ENCODE assay signal across 12 mouse cellular contexts in the genomic region with DNA sequence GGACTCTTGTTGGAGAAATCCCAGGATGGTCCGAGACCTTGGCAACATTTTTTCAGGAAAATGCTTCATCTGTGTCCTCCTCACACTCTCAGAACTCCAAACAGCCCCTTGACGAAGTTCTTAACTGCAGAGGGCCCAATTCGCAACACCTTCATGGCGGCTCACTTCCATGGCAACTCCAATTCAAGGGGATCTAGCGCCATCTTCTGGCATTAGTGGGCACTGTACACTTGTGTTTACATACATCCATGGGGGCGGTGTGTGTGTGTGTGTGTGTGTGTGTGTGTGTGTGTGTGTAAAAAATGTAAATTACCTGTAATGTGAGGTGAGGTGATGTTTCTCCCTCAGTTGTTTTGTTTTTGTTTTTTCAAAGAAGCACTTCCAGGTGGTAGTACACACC. TPM values are rescaled to one million over a fixed set of nuclear protein-coding genes. Genes with fewer than 3 reads are reported as not detected.
DNase-seq lines count a peak whose midpoint lies in the region; ATAC-seq and TF ChIP-seq lines count a peak whose summit lies in the region.
"Had no signal": no experiment of that assay in that cellular context is flagged by ENCODE, and none has a peak within 500 bp of the region (broad histone marks: within the 10 kb centered on the region; RNA-seq: fewer than 3 reads in every experiment).

No protein-coding gene starts in this region.

- H3K4me2 ChIP-seq in forebrain, embryonic 11.5 days (ENCODE audit: low read depth, low read length, severe bottlenecking), result no peak overlapping the region
- no peak overlapping the region for H3K4me2 ChIP-seq in lung, postnatal 0 days (replicated peaks; ENCODE audit: low read depth, low read length)
- H3K4me2 ChIP-seq: neural tube, embryonic 13.5 days had no signal

- 45% methylated on average over 6 of the region's 6 CpGs for WGBS in forebrain, embryonic 11.5 days
- WGBS in forebrain, embryonic 10.5 days, result 57% methylated on average over 6 of the region's 6 CpGs
- WGBS in lung, postnatal 0 days, result 43% methylated on average over 6 of the region's 6 CpGs
- 54% methylated on average over 6 of the region's 6 CpGs for WGBS in embryonic facial prominence, embryonic 10.5 days

- DNase-seq in forebrain, embryonic 11.5 days (ENCODE audit: low spot score), result peak; percentile 63
- no peak for DNase-seq in forebrain, embryonic 10.5 days (ENCODE audit: extremely low spot score, low spot score)
- DNase-seq in lung, postnatal 0 days (ENCODE audit: low spot score), result no peak
- no peak for DNase-seq in lung, postnatal 14 days
- peak; percentile 34 for DNase-seq in embryonic facial prominence, embryonic 10.5 days (ENCODE audit: low spot score)
- DNase-seq in testis, postnatal 14 days (ENCODE audit: low spot score), result peak; percentile 57
- DNase-seq in thymus, postnatal 36 days, result no peak
- no peak for DNase-seq in layer of hippocampus, adult 11-12 months (ENCODE audit: low spot score)
- DNase-seq: cerebellum, adult 9-10 months had no signal

- ATAC-seq in forebrain, embryonic 11.5 days (replicated peaks; ENCODE audit: low FRiP score), result no peak
- ATAC-seq in lung, postnatal 0 days, result no peak

- H3K36me3 ChIP-seq in forebrain, embryonic 11.5 days (ENCODE audit: control insufficient read depth, insufficient read depth, low read length), result no peaks in the 10 kb centered on the region
- no peaks in the 10 kb centered on the region for H3K36me3 ChIP-seq in forebrain, embryonic 10.5 days (replicated peaks)
- no peaks in the 10 kb centered on the region for H3K36me3 ChIP-seq in lung, postnatal 0 days (ENCODE audit: insufficient read depth, low read length)
- H3K36me3 ChIP-seq in embryonic facial prominence, embryonic 10.5 days (replicated peaks), result no peaks in the 10 kb centered on the region
- H3K36me3 ChIP-seq: neural tube, embryonic 13.5 days had no signal

- TF ChIP-seq EP300 in lung, postnatal 0 days (IDR thresholded peaks at IDR 0.05), result no peak

- no peak overlapping the region for H3K27ac ChIP-seq in forebrain, embryonic 11.5 days (ENCODE audit: low read depth, low read length)
- H3K27ac ChIP-seq in forebrain, embryonic 10.5 days, result no peak overlapping the region
- no peak overlapping the region for H3K27ac ChIP-seq in lung, postnatal 0 days (ENCODE audit: low read length)
- H3K27ac ChIP-seq in embryonic facial prominence, embryonic 10.5 days (replicated peaks), result no peak overlapping the region
- H3K27ac ChIP-seq: macrophage; neural tube, embryonic 13.5 days had no signal

- no peaks in the 10 kb centered on the region for H3K9me3 ChIP-seq in forebrain, embryonic 11.5 days (ENCODE audit: control insufficient read depth, low read length)
- no peaks in the 10 kb centered on the region for H3K9me3 ChIP-seq in forebrain, embryonic 10.5 days
- no peaks in the 10 kb centered on the region for H3K9me3 ChIP-seq in lung, postnatal 0 days (ENCODE audit: low read length)
- no peaks in the 10 kb centered on the region for H3K9me3 ChIP-seq in embryonic facial prominence, embryonic 10.5 days
- H3K9me3 ChIP-seq: neural tube, embryonic 13.5 days had no signal

- no peak overlapping the region for H3K4me3 ChIP-seq in forebrain, embryonic 11.5 days (ENCODE audit: low read depth, low read length)
- H3K4me3 ChIP-seq in forebrain, embryonic 10.5 days, result no peak overlapping the region
- H3K4me3 ChIP-seq in lung, postnatal 0 days (ENCODE audit: low read depth, low read length), result no peak overlapping the region
- H3K4me3 ChIP-seq in embryonic facial prominence, embryonic 10.5 days, result no peak overlapping the region
- H3K4me3 ChIP-seq: neural tube, embryonic 13.5 days had no signal

- TF ChIP-seq CTCF in lung, postnatal 0 days (IDR thresholded peaks at IDR 0.05), result peak; percentile 60

- no peaks in the 10 kb centered on the region for H3K27me3 ChIP-seq in forebrain, embryonic 11.5 days (ENCODE audit: control insufficient read depth, insufficient read depth, low read length)
- H3K27me3 ChIP-seq in forebrain, embryonic 10.5 days (ENCODE audit: poor library complexity, severe bottlenecking), result no peaks in the 10 kb centered on the region
- H3K27me3 ChIP-seq in lung, postnatal 0 days (replicated peaks; ENCODE audit: insufficient read depth, low read length), result no peaks in the 10 kb centered on the region
- no peaks in the 10 kb centered on the region for H3K27me3 ChIP-seq in embryonic facial prominence, embryonic 10.5 days (replicated peaks; ENCODE audit: low read depth, poor library complexity, severe bottlenecking)

- no peaks in the 10 kb centered on the region for H3K4me1 ChIP-seq in forebrain, embryonic 11.5 days (replicated peaks; ENCODE audit: control insufficient read depth, insufficient read depth, low read length)
- no peaks in the 10 kb centered on the region for H3K4me1 ChIP-seq in forebrain, embryonic 10.5 days
- no peaks in the 10 kb centered on the region for H3K4me1 ChIP-seq in lung, postnatal 0 days (ENCODE audit: insufficient read depth, low read depth, low read length)
- 0 out of 2 replicates have a peak, but pooled peaks cover 6% of the 10 kb centered on the region for H3K4me1 ChIP-seq in embryonic facial prominence, embryonic 10.5 days
- H3K4me1 ChIP-seq: neural tube, embryonic 13.5 days had no signal

- H3K9ac ChIP-seq in forebrain, embryonic 11.5 days (ENCODE audit: low read length), result no peak overlapping the region
- H3K9ac ChIP-seq in lung, postnatal 0 days (replicated peaks; ENCODE audit: low read depth), result no peak overlapping the region
- H3K9ac ChIP-seq: neural tube, embryonic 13.5 days had no signal

RNA-seq across cellular contexts. Expression of a gene that starts 12.3 kb away (rescaled TPM):
- 145 and 150 TPM in 2 replicates for polyA plus RNA-seq in forebrain, embryonic 11.5 days (2014; fragmentation: Nextera tagmentation; extraction: Ambion mirVana)
- polyA plus RNA-seq in forebrain, embryonic 10.5 days (2016; fragmentation: Nextera tagmentation; extraction: Ambion mirVana), result 120 and 121 TPM in 2 replicates
- 127 and 129 TPM in 2 replicates for polyA plus RNA-seq in lung, postnatal 0 days (2015; fragmentation: Nextera tagmentation; extraction: Ambion mirVana)
- 122 and 129 TPM in 2 replicates for polyA plus RNA-seq in embryonic facial prominence, embryonic 10.5 days (2016; fragmentation: Nextera tagmentation; extraction: Ambion mirVana)

RNA-seq across cellular contexts. Expression of a gene that starts 12.5 kb away (rescaled TPM):
- polyA plus RNA-seq in forebrain, embryonic 11.5 days (2014; fragmentation: Nextera tagmentation; extraction: Ambion mirVana), result not detected in 2 replicates
- polyA plus RNA-seq in forebrain, embryonic 10.5 days (2016; fragmentation: Nextera tagmentation; extraction: Ambion mirVana), result not detected in 2 replicates
- polyA plus RNA-seq in lung, postnatal 0 days (2015; fragmentation: Nextera tagmentation; extraction: Ambion mirVana), result not detected in 2 replicates
- polyA plus RNA-seq in embryonic facial prominence, embryonic 10.5 days (2016; fragmentation: Nextera tagmentation; extraction: Ambion mirVana), result 0.06 TPM in 1 of 2 replicates, not detected in the other
- polyA plus RNA-seq: frontal cortex, adult 2 months; macrophage; neural tube, embryonic 13.5 days had no signal

RNA-seq across cellular contexts. Expression of a gene that starts 28.6 kb away (rescaled TPM):
- polyA plus RNA-seq in forebrain, embryonic 11.5 days (2014; fragmentation: Nextera tagmentation; extraction: Ambion mirVana), result not detected in 2 replicates
- not detected in 2 replicates for polyA plus RNA-seq in forebrain, embryonic 10.5 days (2016; fragmentation: Nextera tagmentation; extraction: Ambion mirVana)
- polyA plus RNA-seq in lung, postnatal 0 days (2015; fragmentation: Nextera tagmentation; extraction: Ambion mirVana), result 0.56 and 0.73 TPM in 2 replicates
- polyA plus RNA-seq in embryonic facial prominence, embryonic 10.5 days (2016; fragmentation: Nextera tagmentation; extraction: Ambion mirVana), result not detected in 2 replicates
- polyA plus RNA-seq: frontal cortex, adult 2 months; macrophage; neural tube, embryonic 13.5 days had no signal

RNA-seq across cellular contexts. Expression of a gene that starts 38.8 kb away (rescaled TPM):
- not detected in 2 replicates for polyA plus RNA-seq in forebrain, embryonic 11.5 days (2014; fragmentation: Nextera tagmentation; extraction: Ambion mirVana)
- not detected in 2 replicates for polyA plus RNA-seq in forebrain, embryonic 10.5 days (2016; fragmentation: Nextera tagmentation; extraction: Ambion mirVana)
- polyA plus RNA-seq in lung, postnatal 0 days (2015; fragmentation: Nextera tagmentation; extraction: Ambion mirVana), result not detected in 2 replicates
- polyA plus RNA-seq in embryonic facial prominence, embryonic 10.5 days (2016; fragmentation: Nextera tagmentation; extraction: Ambion mirVana), result not detected in 2 replicates
- polyA plus RNA-seq: frontal cortex, adult 2 months; macrophage; neural tube, embryonic 13.5 days had no signal

RNA-seq across cellular contexts. Expression of a gene that starts 42.7 kb away (rescaled TPM):
- 51.2 and 62.8 TPM in 2 replicates for polyA plus RNA-seq in forebrain, embryonic 11.5 days (2014; fragmentation: Nextera tagmentation; extraction: Ambion mirVana)
- polyA plus RNA-seq in forebrain, embryonic 10.5 days (2016; fragmentation: Nextera tagmentation; extraction: Ambion mirVana), result 82.9 and 83.4 TPM in 2 replicates
- polyA plus RNA-seq in lung, postnatal 0 days (2015; fragmentation: Nextera tagmentation; extraction: Ambion mirVana), result 451 and 467 TPM in 2 replicates
- polyA plus RNA-seq in embryonic facial prominence, embryonic 10.5 days (2016; fragmentation: Nextera tagmentation; extraction: Ambion mirVana), result 95.4 and 97.9 TPM in 2 replicates

Comparison
In these comparisons a context has a peak if more than half of its experiments do, and no peak if none do; other contexts are left out.
1. DNase-seq: peak in forebrain, embryonic 11.5 days (single experiment), embryonic facial prominence, embryonic 10.5 days (single experiment) and testis, postnatal 14 days (single experiment); none in forebrain, embryonic 10.5 days (single experiment), lung, postnatal 0 days (single experiment), lung, postnatal 14 days (single experiment), thymus, postnatal 36 days (0 of 2) and layer of hippocampus, adult 11-12 months (single experiment).